Mouse (Mus musculus): Measurements from ENCODE around the gene Gfod2. TPM values are rescaled to one million over a fixed set of nuclear protein-coding genes. Genes with fewer than 3 reads are reported as not detected.
A peak's percentile ranks its signal among the peaks of the same experiment; 100 is the strongest.

Gfod2 gene
- total RNA-seq, 2 experiments from 2014 or later = 19.2 to 23.1 TPM

GRCm38 (mm10) chr8:105768485-105769257 lies 10.2 kb upstream of the Gfod2 start:
- no peak for DNase-seq (ENCODE audit: extremely low spot score in 1 of 2, low spot score in 1 of 2)

GRCm38 (mm10) chr8:105757796-105758276 lies 628 bp downstream of the Gfod2 start:
- DNase-seq (ENCODE audit: extremely low spot score in 1 of 2, low spot score in 1 of 2) = no peak

DNA sequence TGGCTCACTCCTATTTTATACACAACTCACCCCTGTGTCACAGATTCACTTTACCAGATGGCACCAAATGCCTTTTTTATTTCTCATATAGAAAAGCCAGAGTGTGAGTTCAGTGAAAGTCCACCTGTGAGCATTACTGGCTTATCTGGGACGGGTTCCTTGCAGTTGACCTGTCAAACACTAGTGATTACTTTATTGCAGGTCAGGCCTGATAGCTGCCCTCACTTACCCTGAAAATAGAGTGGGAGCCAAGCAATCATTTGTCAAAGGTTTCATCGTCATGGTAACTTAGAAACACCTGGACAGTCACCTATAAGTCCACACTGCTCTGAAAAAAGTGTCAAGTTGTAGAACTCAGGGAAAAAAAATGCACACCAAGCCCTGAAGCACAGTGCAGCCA lies 3.8 kb downstream of the Gfod2 start:
- no peak for DNase-seq (ENCODE audit: extremely low spot score in 1 of 2, low spot score in 1 of 2)

DNA sequence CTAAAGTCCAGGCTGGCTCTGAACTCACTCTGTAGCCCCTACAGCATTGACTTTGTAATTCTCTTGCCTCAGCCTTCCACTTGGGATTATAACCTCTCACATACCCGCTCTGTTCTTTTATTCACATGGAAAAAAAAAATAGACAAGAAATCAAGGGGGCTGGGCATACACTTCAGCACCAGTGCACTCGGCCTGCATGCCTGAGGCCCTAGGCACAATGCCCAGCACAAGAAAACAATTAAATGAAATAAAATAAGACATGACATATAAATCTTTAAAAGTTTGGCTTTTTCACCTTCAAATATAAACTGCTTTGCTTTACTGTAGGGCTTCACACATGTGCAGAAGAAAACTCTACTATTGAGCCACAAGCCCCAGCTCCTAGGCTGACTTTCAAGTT lies 4.5 kb downstream of the Gfod2 start:
- no peak for DNase-seq (ENCODE audit: extremely low spot score in 1 of 2, low spot score in 1 of 2)

DNA sequence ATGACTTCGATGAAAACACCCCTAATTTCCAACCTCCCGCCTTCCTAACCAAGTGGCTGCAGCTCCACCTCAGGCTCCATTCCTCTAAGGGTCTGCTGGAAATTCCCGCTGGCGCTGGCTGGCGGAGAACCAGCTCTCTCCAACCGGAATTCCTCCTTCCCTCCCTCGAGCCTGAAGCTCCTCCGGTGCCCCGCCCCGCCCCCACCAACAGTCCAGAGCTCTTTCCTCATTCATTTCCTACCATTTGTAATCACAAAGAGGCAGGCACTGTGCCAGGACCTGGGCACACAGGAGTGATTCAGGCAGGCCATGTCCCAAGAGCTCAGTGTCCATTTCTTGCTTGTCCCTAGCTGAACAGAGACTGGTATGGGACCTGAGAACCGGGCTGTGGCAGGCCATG lies 7.9 kb downstream of the Gfod2 start:
- DNase-seq (ENCODE audit: extremely low spot score in 1 of 2, low spot score in 1 of 2) = peak in 1 of 2 experiments; percentile 55

DNA sequence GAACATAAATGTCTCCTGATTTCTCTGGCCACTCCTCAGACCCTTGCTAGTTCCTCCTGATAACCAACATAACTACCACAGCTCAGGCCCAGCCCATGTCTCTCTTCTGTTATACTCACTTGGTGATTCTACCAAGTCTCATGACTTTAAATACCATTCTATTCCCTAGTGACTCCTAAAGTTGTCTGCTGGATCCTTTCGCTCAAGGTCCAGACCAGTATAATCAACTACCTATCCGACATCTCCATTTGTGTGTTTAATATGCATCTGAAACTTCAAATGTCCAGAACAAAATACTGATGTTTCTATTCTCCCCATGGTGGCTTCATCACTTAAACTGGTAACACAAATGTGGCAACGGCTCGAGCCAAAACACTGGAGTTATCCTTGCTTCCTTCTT lies 15.2 kb downstream of the Gfod2 start:
- no peak for DNase-seq (ENCODE audit: extremely low spot score in 1 of 2, low spot score in 1 of 2)

DNA sequence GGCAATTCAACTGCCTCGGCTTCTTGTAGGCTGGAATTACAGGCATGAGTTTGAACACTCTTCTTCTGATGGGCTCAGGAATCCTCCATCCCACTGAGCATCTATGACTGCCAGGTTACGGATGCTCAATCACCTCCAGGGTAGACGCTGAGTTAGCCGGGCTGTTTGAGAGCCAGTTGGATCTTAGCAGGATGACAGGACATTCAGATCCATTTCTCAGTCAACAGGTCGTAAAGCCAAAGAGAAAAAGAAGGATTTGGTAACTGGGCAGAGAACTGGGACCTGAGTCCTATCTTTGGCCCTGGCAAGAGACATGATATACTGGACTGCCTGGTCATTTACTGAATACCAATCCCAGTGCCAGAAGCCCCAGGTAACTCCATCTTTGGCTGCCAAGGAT lies 19.2 kb downstream of the Gfod2 start:
- DNase-seq (ENCODE audit: extremely low spot score in 1 of 2, low spot score in 1 of 2) = no peak

DNA sequence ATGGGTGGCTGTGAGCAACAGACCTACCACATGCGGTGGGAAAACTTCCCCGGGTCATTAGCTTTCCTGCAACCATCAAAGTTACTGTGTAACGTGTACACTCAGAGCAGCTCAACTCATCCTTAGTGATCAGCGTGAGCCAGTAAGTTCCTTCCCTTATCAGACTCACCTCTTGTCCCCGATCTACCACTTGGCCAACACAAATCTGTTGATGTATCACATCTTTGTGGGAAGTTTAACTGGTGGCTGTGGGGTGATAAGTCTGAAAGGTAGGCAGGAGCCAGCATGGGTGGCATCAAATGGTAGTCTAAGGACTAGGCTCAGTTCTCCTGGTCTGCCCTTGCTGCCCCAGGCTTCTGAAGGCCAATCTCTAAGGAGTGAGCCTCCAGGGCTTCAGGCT lies 26.3 kb downstream of the Gfod2 start:
- no peak for DNase-seq (ENCODE audit: extremely low spot score in 1 of 2, low spot score in 1 of 2)

GRCm38 (mm10) chr8:105727397-105728124 lies 30.9 kb downstream of the Gfod2 start:
- no peak for DNase-seq (ENCODE audit: extremely low spot score in 1 of 2, low spot score in 1 of 2)

- DNase-seq (ENCODE audit: extremely low spot score in 1 of 2, low spot score in 1 of 2) = no peak
These were observed 32.7 kb downstream of the Gfod2 start for GRCm38 (mm10) chr8:105725726-105726125.

GRCm38 (mm10) chr8:105722861-105723260 lies 35.6 kb downstream of the Gfod2 start:
- DNase-seq (ENCODE audit: extremely low spot score in 1 of 2, low spot score in 1 of 2) = no peak

- no peak for DNase-seq (ENCODE audit: extremely low spot score in 1 of 2, low spot score in 1 of 2)
These were observed 38.8 kb downstream of the Gfod2 start for GRCm38 (mm10) chr8:105719637-105720036.

- DNase-seq (ENCODE audit: extremely low spot score in 1 of 2, low spot score in 1 of 2) = no peak
These were observed 42.0 kb downstream of the Gfod2 start for GRCm38 (mm10) chr8:105716302-105716945.

DNA sequence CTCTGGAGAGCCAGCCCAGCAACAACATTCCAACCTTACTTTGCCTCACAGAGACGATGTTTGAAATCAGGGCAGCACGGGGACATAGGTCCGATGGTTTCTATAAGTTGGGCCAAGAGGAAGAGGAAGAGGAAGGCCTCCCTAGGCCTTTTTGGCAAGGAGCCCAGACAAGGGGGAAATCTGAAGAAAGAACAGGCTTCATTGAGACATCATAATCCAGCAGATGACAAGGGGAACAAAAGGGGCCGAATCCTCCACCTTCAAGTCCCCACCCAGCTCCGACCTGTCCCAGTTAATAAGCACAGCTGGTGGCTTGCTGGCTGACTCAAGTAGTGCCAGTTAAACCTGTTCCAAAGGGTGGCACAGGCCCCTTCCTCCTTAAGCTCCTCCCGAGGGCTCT lies 43.4 kb downstream of the Gfod2 start:
- no peak for DNase-seq (ENCODE audit: extremely low spot score in 1 of 2, low spot score in 1 of 2)

DNA sequence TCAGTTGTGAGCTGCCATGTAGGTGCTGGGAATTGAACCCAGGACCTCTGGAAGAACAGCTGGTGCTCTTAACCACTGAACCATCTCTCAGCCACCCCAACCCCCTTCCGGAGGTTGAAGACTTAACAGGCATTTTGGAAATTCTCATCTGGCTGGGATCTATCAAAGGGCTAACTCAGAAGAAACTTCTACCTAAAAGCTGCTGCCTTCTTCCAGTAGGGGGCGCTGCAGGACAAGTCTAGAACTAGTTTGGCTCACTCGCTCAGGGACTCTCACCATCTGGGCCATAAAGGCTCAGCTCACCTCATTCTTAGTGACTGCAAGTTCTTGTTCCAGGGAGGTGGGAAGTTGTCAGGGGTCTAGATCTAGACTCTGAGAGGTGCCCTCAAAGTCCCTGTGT lies 44.3 kb downstream of the Gfod2 start:
- DNase-seq (ENCODE audit: extremely low spot score in 1 of 2, low spot score in 1 of 2) = peak; percentile 80 to 96

GRCm38 (mm10) chr8:105712286-105712685 lies 46.2 kb downstream of the Gfod2 start:
- no peak for DNase-seq (ENCODE audit: extremely low spot score in 1 of 2, low spot score in 1 of 2)

- no peak for DNase-seq (ENCODE audit: extremely low spot score in 1 of 2, low spot score in 1 of 2)
These were observed 49.1 kb downstream of the Gfod2 start for GRCm38 (mm10) chr8:105709317-105709716.

GRCm38 (mm10) chr8:105708675-105709074 lies 49.8 kb downstream of the Gfod2 start:
- DNase-seq (ENCODE audit: extremely low spot score in 1 of 2, low spot score in 1 of 2) = no peak

- DNase-seq (ENCODE audit: extremely low spot score in 1 of 2, low spot score in 1 of 2) = peak; percentile 67 to 68
These were observed 50.7 kb downstream of the Gfod2 start, which contains the start of the genes 4933405L10Rik and Enkd1 for GRCm38 (mm10) chr8:105707498-105708403. 4933405L10Rik (plus strand) TSS chr8:105707655. Enkd1 (minus strand) TSS chr8:105708210.

- no peak for DNase-seq (ENCODE audit: extremely low spot score in 1 of 2, low spot score in 1 of 2)
These were observed 52.0 kb downstream of the Gfod2 start for GRCm38 (mm10) chr8:105706426-105706825.
